Mouse (Mus musculus): ENCODE measurements around the gene Zfp541.
A peak's percentile ranks its signal among the peaks of the same experiment; 100 is the strongest.

The Zfp541 gene

DNA sequence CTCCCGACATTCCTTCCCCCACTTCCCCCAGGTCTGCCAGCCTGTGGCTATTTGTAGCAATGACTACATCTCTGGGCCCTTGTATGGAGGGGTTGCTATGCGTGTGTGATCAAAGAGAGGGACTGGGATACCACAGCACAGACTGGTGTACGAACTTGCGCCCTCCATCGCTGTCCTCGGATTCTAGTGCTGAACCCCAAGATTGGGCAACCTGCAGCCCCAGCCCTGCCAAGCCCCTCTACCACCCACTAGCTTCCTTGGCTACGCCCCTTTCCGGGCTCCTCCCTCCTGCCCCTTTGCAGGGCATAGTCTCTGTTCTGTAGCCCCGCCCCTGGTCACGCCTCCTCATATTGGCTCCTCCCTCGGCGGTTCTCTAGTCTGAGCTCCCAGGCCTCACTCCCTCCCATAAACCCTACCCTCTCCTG, 67.8 kb downstream of the Zfp541 start, which contains the start of gene Slc8a2:
TSS of gene Slc8a2 (plus strand) at position 406 of the 425 bp plus-strand sequence.
- DNase-seq = peak; percentile 98

DNA sequence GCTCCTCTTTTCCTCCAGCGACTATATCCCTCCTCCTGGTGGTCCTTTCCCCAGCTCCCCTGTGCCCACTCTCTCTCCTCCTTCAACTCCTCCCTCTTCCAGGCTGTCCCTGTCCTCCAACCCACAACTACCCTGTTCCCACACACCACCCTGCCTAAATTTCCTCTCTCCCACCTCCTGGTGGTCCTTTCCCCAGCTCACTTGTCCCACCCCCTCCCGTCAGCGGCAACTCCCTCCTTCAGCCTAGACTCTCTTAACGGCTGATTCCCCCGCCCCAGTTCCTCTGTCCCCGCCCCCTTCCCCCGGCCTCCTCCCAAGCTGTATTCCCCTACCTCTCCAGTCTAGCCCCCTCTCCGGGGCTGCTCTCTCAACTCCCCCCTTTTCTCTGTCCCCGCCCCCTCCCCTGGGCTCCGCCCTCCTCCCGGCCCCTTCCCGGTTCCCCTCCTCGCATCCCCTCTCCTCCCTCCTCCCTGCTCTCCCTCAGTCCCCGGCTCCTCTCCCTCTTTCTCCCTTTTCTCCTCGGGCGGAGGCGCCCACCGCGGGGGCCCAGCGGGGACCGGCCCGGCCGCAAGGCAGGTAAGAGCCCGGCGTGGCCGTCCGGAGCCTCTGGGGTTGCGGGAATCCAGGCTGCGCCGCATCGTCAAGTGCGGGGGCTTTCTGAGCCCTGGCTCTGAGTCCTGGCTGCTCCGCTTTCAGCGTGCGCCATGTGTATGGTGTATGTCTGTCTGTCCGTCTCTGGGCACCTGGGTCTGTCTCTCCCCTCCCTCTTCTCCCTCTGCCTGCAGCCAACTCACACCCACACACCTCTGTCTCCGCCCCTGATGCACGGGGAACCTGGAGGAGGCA, 68.5 kb downstream of the Zfp541 start:
- DNase-seq = peak; percentile 82 to 88

DNA sequence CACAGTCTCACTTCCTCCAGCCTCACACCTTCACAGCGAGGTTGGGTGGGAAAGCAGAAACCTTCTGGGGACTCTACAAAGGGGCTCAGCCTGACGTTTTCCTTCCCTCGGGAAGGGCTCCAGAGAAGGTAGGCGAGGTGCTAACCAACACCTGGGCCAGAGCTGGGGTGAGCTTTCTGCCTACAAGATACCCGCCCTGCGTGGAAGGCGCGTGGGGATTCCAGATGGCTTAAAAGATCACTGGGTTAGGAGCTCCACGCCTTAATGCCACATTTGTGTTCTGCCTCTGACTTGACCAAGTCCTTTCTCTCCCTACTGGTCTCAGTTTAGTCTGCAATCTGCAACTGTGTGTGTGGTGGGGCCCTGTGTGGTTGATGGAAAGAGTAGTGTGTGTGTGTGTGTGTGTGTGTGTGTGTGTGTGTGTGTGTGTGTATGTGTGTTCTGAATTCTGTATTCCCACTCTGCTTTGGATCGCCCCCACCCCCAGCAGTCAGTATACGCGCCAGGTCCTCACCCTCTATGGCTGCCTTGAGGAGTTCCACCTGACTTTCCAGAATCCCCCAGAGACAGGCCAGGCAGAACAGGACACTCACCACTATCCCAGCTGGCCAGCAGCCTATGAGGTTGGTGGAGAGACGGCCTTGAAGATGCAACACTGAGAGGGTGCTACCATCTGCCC, 69.5 kb downstream of the Zfp541 start:
- peak; percentile 63 to 66 for DNase-seq

DNA sequence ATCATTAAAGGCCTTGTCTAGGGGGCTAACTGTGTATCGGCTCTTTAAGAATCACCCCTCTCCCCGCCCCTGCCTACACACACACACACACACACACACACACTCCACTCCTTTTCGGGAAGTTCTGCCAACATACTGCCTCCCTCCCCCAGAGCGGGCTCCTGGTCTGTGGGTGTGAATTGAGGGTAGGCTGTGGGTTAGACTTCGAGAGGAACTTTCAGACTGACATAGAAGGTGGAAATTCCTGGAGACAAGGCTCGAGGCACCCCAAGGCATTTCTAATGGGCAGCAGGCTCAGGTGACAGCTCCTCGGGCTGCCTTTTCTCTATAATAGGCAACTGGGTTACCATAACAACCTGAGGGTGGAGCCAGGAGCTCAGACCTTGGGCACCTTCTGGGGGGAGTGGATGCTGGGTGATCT, 70.6 kb downstream of the Zfp541 start:
- DNase-seq = peak; percentile 67 to 68

DNA sequence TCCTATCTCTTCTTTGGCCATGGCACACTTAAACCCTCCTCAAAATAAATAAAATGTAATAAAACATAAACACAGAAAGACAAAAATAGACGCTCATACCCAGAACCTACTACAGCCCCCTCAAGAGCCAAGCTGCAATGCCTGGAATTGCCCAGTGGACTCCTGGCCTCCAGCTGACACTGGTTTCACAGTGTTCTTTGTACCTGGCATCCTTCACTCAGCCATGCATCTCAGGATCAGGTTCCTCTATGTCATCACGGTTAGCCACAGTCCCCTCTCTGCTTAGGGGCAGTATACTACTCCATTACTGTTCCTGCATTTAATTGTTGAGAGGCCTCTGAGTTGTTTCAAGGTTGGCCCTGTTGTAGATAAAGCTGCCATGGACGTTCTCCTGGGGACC, 71.3 kb downstream of the Zfp541 start:
- DNase-seq = no peak

DNA sequence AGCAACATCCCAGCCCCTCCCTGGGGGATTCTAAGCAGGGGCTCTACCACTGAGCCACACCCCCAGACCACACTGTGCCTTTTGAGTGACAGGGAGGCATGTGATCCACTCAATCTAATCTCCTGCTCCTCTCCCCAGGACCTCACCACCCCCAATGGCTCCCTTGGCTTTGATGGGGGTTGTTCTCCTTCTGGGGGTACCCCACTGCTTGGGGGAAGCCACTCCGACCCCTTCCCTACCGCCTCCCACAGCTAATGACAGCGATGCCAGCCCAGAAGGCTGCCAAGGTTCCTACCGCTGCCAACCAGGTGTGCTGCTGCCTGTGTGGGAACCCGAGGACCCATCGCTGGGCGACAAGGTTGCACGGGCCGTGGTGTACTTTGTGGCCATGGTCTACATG, 72.1 kb downstream of the Zfp541 start:
- DNase-seq = no peak

DNA sequence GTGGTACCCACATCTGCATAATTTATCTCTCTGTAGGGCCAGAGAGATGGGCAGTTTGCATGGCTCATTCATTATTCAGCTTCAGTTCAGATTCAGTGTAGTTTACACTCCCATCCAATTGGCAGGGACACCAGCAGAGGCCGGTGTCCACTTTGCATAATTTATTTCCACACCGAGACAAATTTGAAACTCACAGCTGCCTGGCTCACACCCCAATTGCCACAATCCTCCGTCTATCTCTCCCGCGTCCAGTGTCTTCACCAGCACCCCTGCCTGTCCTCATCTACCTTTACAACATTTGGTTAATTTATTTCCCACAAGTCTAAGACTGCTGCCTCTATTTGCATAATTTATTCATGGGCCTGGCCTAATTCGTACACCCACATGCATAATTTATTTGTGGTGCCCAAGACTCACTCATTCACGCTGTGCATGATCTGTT, 73.4 kb downstream of the Zfp541 start:
- DNase-seq = no peak
